Mouse (Mus musculus): ENCODE data around the gene Rom1.

- TF ChIP-seq CTCF (IDR thresholded peaks at IDR 0.05) = no peak
- TF ChIP-seq EP300 (IDR thresholded peaks at IDR 0.05) = no peak
Measured at GRCm38 (mm10) chr19:8919684-8920072, 9.5 kb downstream of the Rom1 start.
